Mouse (Mus musculus) hindbrain, embryonic 15.5 days (tissue): ENCODE data around the gene Ly6g. TPM values are rescaled to one million over a fixed set of nuclear protein-coding genes. Genes with fewer than 3 reads are reported as not detected.
"Not testable (repeated sequence)": the region's sequence is repeated elsewhere in the genome, so short reads cannot be mapped to it uniquely, and the experiment has no call there.

ENCODE experiments used
- ATAC-seq: fragments of 200-750 bp; cut with Nextera tagmentation; 2 replicates; pipeline ENCODE4 v1.8.0; 2017; ENCODE audit warnings: low read depth, moderate number of reproducible peaks, moderate TSS enrichment; ENCODE audit not compliant: low FRiP score
- H3K27ac ChIP-seq: fragments of 300-500 bp; sonication (generic); replicated peaks from 2 replicates; pipeline ENCODE4 v1.5.1; 2015; ENCODE audit warnings: mild to moderate bottlenecking, inconsistent platforms
- H3K27me3 ChIP-seq: fragments of 300-500 bp; sonication (generic); 2 replicates; pipeline ENCODE4 v1.6.1; 2015; ENCODE audit warnings: control low read depth, inconsistent platforms
- H3K36me3 ChIP-seq: fragments of 300-500 bp; sonication (generic); 2 replicates; pipeline ENCODE4 v1.6.1; 2015; ENCODE audit warnings: control low read depth, inconsistent platforms
- H3K4me1 ChIP-seq: fragments of 300-500 bp; sonication (generic); replicated peaks from 2 replicates; pipeline ENCODE4 v1.6.1; 2015; ENCODE audit warnings: control low read depth, inconsistent platforms
- H3K4me2 ChIP-seq: fragments of 300-500 bp; sonication (generic); 2 replicates; pipeline ENCODE4 v1.6.1; 2015; ENCODE audit warnings: moderate library complexity, mild to moderate bottlenecking, inconsistent platforms
- H3K4me3 ChIP-seq: fragments of 300-500 bp; sonication (generic); 2 replicates; pipeline ENCODE4 v1.5.1; 2015; ENCODE audit warnings: mild to moderate bottlenecking, inconsistent platforms
- H3K9ac ChIP-seq: fragments of 300-500 bp; sonication (generic); 2 replicates; pipeline ENCODE4 v1.6.1; 2015; ENCODE audit warnings: inconsistent platforms
- H3K9me3 ChIP-seq: fragments of 300-500 bp; sonication (generic); 2 replicates; pipeline ENCODE4 v1.6.1; 2016; ENCODE audit warnings: control low read depth, inconsistent platforms
- WGBS: fragments of 180-500 bp; shearing (Covaris S2); methylation state at CpG from one replicate; pipeline ENCODE4 v1.1.7; 2015; 5-methylcytosine and 5-hydroxymethylcytosine counted together
- polyA plus RNA-seq: library from polyadenylated mRNA; unstranded; fragments of >200 nt; fragmentation: Nextera tagmentation; extraction: Ambion mirVana; gene quantifications from 2 replicates; pipeline ENCODE4 v1.2.1, GENCODE M21; 2015

Gene Ly6g
- polyA plus RNA-seq, 1 experiment from 2014 or later: not detected

DNA sequence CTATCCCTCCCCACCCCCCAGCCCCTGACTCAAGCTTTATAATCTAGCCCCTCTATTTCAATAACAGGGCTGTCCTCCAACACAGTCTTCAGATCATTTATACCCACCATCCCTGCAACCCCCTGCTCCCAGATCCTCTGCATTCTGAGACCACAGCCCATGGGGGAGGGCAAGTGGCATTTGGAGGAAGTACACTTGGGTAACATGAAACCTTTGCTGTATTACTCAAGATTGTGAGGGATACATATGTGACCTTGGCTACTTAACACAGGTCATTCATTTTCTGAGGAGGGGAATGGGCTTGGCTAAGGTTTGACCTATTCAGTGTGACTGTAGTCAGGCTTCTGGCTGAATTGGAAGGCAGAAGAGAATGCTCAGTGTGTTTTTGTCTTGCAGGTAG, 2.0 kb upstream of the Ly6g start:
- Histone ChIP-seq H3K36me3 (no peaks in the 10 kb centered on the region), H3K4me2 (no peak overlapping the region), H3K27ac (no peak overlapping the region), H3K4me1 (no peaks in the 10 kb centered on the region), H3K27me3 (no peaks in the 10 kb centered on the region), H3K9me3 (no peaks in the 10 kb centered on the region), H3K4me3 (no peak overlapping the region), H3K9ac (no peak overlapping the region)
- ATAC-seq: no peak

- no peak for ATAC-seq
- 57% methylated on average over 1 of the region's 1 CpGs for WGBS
- Histone ChIP-seq H3K4me1 (no peaks in the 10 kb centered on the region), H3K4me3 (no peak overlapping the region), H3K27ac (no peak overlapping the region), H3K27me3 (no peaks in the 10 kb centered on the region), H3K9ac (no peak overlapping the region), H3K9me3 (peaks cover 3% of the 10 kb centered on the region; the same call in 1 of the 2 replicates), H3K4me2 (no peak overlapping the region), H3K36me3 (no peaks in the 10 kb centered on the region)
Measured at GRCm38 (mm10) chr15:75157646-75158045, 2.6 kb downstream of the Ly6g start.

DNA sequence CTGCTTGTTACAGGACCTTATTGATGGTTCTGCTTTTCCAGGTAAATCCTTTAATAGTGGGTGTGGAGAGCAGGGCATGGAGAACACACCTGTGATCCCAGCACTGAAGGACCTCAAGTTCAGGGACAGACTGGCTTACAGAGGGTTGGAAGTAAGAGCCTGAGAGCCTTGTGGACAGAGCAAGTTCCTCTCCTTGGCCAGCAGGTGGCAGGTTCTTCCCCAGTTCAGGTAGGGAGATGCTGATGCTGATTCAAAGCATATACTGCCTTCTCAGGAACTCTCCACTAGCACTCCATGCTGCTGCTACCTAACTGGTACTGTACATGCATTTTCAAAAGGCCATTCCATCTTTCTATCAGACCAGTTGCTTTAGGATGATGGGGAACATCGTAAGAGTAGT, 20.5 kb downstream of the Ly6g start:
- Histone ChIP-seq H3K27me3 (no peaks in the 10 kb centered on the region), H3K4me3 (no peak overlapping the region), H3K9ac (no peak overlapping the region), H3K9me3 (no peaks in the 10 kb centered on the region), H3K36me3 (no peaks in the 10 kb centered on the region), H3K4me2 (no peak overlapping the region), H3K4me1 (no peaks in the 10 kb centered on the region), H3K27ac (no peak overlapping the region)
- 60% methylated on average over 1 of the region's 1 CpGs for WGBS
- ATAC-seq: no peak

DNA sequence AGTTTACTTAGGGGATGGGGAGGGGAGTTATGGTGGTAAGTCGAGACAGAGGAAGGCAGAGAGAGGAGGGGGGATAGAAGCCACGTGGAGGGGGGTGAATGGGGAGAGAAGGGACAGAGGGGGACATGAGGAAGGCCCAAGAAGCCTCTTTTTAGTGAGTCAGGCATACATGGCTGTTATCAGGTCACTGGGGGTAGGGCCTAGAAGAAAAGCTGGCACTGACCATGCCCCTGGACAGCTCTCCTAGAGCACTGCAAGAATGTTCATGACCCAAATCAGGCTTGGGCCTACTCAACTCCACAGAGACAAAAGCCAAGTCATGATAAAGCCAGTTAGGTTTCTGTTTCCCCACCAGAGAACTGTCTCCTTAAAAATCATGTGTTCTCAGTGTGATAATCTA, 31.3 kb downstream of the Ly6g start:
- no peak overlapping the region for H3K4me3 ChIP-seq
- no peaks in the 10 kb centered on the region for H3K9me3 ChIP-seq
- no peaks in the 10 kb centered on the region for H3K36me3 ChIP-seq
- no peaks in the 10 kb centered on the region for H3K4me1 ChIP-seq
- no peak overlapping the region for H3K9ac ChIP-seq
- H3K27ac ChIP-seq: no peak overlapping the region
- WGBS: 19% methylated on average over 2 of the region's 2 CpGs
- no peaks in the 10 kb centered on the region for H3K27me3 ChIP-seq
- no peak for ATAC-seq
- no peak overlapping the region for H3K4me2 ChIP-seq

DNA sequence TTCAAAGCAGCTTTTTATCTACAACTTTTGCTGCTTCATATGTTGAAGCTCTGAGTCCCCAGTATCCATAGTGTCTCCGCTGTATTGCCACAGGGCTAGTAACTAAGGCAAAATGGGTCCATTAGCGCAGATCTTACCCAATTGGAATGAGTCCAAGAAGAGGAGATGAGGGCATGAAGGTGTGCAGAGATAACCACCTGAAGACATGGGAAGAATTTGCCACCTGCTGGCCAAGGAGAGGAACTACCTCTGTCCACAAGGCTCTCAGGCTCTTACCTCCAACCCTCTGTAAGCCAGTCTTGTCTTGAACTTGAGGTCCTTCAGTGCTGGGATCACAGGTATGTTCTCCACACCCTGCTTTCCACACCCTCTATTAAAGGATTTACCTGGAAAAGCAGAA, 34.1 kb downstream of the Ly6g start:
- H3K9ac ChIP-seq: no peak overlapping the region
- no peaks in the 10 kb centered on the region for H3K36me3 ChIP-seq
- H3K4me3 ChIP-seq: no peak overlapping the region
- H3K27ac ChIP-seq: no peak overlapping the region
- no peaks in the 10 kb centered on the region for H3K27me3 ChIP-seq
- no peaks in the 10 kb centered on the region for H3K4me1 ChIP-seq
- no peak overlapping the region for H3K4me2 ChIP-seq
- H3K9me3 ChIP-seq: no peaks in the 10 kb centered on the region
- ATAC-seq: no peak
- WGBS: 72% methylated on average over 2 of the region's 2 CpGs

DNA sequence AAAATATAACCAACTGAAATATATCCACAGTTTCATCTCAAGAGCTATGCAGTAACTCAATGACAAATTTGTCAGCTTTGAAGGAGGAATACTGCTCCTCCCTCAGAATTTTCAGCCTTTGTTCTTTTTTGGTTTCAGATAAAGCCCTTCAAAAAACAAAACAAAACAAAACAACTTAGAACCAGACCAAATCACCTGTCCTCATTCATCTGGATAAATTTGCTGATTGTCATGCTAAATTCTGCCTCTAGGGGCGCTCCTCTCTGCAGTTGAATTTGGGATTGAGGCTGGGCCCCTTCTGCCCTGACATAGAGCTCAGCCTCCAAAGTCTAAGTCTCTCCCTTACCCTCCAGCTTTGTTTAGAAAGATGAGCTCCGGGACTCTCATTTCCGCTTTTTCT, 35.5 kb downstream of the Ly6g start:
- not testable (repeated sequence) for H3K27ac ChIP-seq, H3K4me1 ChIP-seq, H3K9ac ChIP-seq, H3K4me2 ChIP-seq, H3K9me3 ChIP-seq, H3K4me3 ChIP-seq, H3K36me3 ChIP-seq, ATAC-seq, H3K27me3 ChIP-seq
- WGBS: 44% methylated on average over 2 of the region's 3 CpGs

Other genes starting within 250 kb of the Ly6g start
- not detected in 2 replicates for gene Ly6i, start 171.8 kb upstream of the Ly6g start, polyA plus RNA-seq
- 1.6 and 5.7 TPM in 2 replicates for gene Ly6a, start 157.2 kb upstream of the Ly6g start, polyA plus RNA-seq
- gene Ly6c1, start 106.4 kb upstream of the Ly6g start, polyA plus RNA-seq: 8.0 and 8.5 TPM in 2 replicates
- gene Ly6c2, start 43.3 kb upstream of the Ly6g start, polyA plus RNA-seq: 0.40 and 1.2 TPM in 2 replicates
- not detected in 2 replicates for gene BC025446, start 61.1 kb downstream of the Ly6g start, polyA plus RNA-seq
- gene Ly6f, start 113.2 kb downstream of the Ly6g start, polyA plus RNA-seq: not detected in 2 replicates